In the genomic region with DNA sequence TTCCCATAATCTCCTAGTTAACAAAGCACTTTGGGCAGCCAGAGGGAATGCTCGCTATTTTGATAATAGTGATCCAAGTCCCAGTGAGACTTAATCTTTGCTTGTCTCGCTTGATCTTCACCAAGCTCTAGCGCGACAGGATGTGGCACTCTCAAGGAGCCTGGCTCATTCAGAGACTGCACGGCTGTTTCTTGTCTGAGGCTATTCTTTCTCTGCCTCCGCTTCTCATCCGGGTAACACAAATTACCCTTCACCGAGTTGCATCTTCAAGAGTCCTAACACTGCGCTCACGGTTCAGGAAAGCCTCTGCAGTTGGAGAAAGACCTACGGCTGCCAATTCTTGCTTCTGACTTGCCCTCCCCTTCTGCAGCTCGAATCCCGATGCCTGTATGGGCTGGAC, we compare ENCODE assay signal across 8 mouse cellular contexts. TPM values are rescaled to one million over a fixed set of nuclear protein-coding genes. Genes with fewer than 3 reads are reported as not detected.
A peak's percentile ranks its signal among the peaks of the same experiment; 100 is the strongest.
DNase-seq lines count a peak whose midpoint lies in the region; ATAC-seq and TF ChIP-seq lines count a peak whose summit lies in the region.

No protein-coding gene starts in this region.

- H3K27ac ChIP-seq in kidney, embryonic 16.5 days (ENCODE audit: low read length), result no peak overlapping the region
- H3K27ac ChIP-seq in hindbrain, embryonic 14.5 days, result peak overlapping the region; percentile 71
- H3K27ac ChIP-seq in midbrain, postnatal 0 days (ENCODE audit: low read depth, low read length), result peak overlapping the region; percentile 78

- peaks cover 8% of the 10 kb centered on the region for H3K4me1 ChIP-seq in kidney, embryonic 16.5 days (ENCODE audit: insufficient read depth, low read length)
- peaks cover 12% of the 10 kb centered on the region for H3K4me1 ChIP-seq in hindbrain, embryonic 14.5 days (replicated peaks; ENCODE audit: control insufficient read depth, insufficient read depth, low read length)
- H3K4me1 ChIP-seq in midbrain, postnatal 0 days (ENCODE audit: insufficient read depth, low read length), result peaks cover 12% of the 10 kb centered on the region; the same call in 1 of the 2 replicates

- H3K4me3 ChIP-seq in kidney, embryonic 16.5 days (ENCODE audit: low read length), result peak overlapping the region; percentile 91
- peak overlapping the region; percentile 69 for H3K4me3 ChIP-seq in hindbrain, embryonic 14.5 days (replicated peaks; ENCODE audit: low read length)
- peak overlapping the region; percentile 80 for H3K4me3 ChIP-seq in midbrain, postnatal 0 days (ENCODE audit: low read depth, low read length)

- no peaks in the 10 kb centered on the region for H3K27me3 ChIP-seq in kidney, embryonic 16.5 days (ENCODE audit: insufficient read depth, low read length)
- no peaks in the 10 kb centered on the region for H3K27me3 ChIP-seq in hindbrain, embryonic 14.5 days (ENCODE audit: control insufficient read depth, insufficient read depth, low read length)
- H3K27me3 ChIP-seq in midbrain, postnatal 0 days (ENCODE audit: insufficient read depth, low read length), result 0 out of 2 replicates have a peak, but pooled peaks cover 4% of the 10 kb centered on the region

- no peaks in the 10 kb centered on the region for H3K9me3 ChIP-seq in kidney, embryonic 16.5 days (ENCODE audit: low read length)
- H3K9me3 ChIP-seq in hindbrain, embryonic 14.5 days (ENCODE audit: control insufficient read depth, low read length), result no peaks in the 10 kb centered on the region
- no peaks in the 10 kb centered on the region for H3K9me3 ChIP-seq in midbrain, postnatal 0 days (ENCODE audit: low read length)

- TF ChIP-seq CTCF in midbrain, postnatal 0 days (IDR thresholded peaks at IDR 0.05), result no peak

- no peak for DNase-seq in kidney, adult 18-20 months
- peak; percentile 67 for DNase-seq in T-cell, adult 2 months (ENCODE audit: low spot score)
- DNase-seq in hindbrain, embryonic 14.5 days (ENCODE audit: low spot score), result no peak
- no peak for DNase-seq in midbrain, postnatal 0 days (ENCODE audit: low spot score)
- no peak for DNase-seq in layer of hippocampus, adult 18-20 months (ENCODE audit: low spot score in 2 of 2)
- no peak for DNase-seq in layer of hippocampus, adult 11-12 months (ENCODE audit: low spot score)
- no peak for DNase-seq in urinary bladder, postnatal 10 days (ENCODE audit: low spot score)

- peak overlapping the region; percentile 99 for H3K4me2 ChIP-seq in kidney, embryonic 16.5 days (replicated peaks; ENCODE audit: low read depth, low read length)
- peak overlapping the region; percentile 69 for H3K4me2 ChIP-seq in hindbrain, embryonic 14.5 days (replicated peaks)
- H3K4me2 ChIP-seq in midbrain, postnatal 0 days (ENCODE audit: low read depth, low read length, poor library complexity, severe bottlenecking), result peak overlapping the region; percentile 91

- H3K36me3 ChIP-seq in kidney, embryonic 16.5 days (ENCODE audit: insufficient read depth, low read length), result peaks cover 12% of the 10 kb centered on the region
- 0 out of 2 replicates have a peak, but pooled peaks cover 14% of the 10 kb centered on the region for H3K36me3 ChIP-seq in hindbrain, embryonic 14.5 days (replicated peaks; ENCODE audit: control insufficient read depth, insufficient read depth)
- H3K36me3 ChIP-seq in midbrain, postnatal 0 days (ENCODE audit: insufficient read depth, low read length), result peaks cover 15% of the 10 kb centered on the region

- peak overlapping the region; percentile 87 for H3K9ac ChIP-seq in kidney, embryonic 16.5 days (replicated peaks; ENCODE audit: low read length)
- H3K9ac ChIP-seq in hindbrain, embryonic 14.5 days, result peak overlapping the region; percentile 74
- peak overlapping the region; percentile 78 for H3K9ac ChIP-seq in midbrain, postnatal 0 days (replicated peaks; ENCODE audit: low read length, poor library complexity, severe bottlenecking)

- no peak for ATAC-seq in kidney, embryonic 16.5 days (ENCODE audit: low FRiP score, low TSS enrichment)
- ATAC-seq in hindbrain, embryonic 14.5 days (ENCODE audit: low FRiP score), result no peak
- peak; percentile 6; the same call in 1 of the 2 replicates for ATAC-seq in midbrain, postnatal 0 days (ENCODE audit: low FRiP score)

- WGBS in kidney, embryonic 16.5 days, result 26% methylated on average over 13 of the region's 13 CpGs
- WGBS in hindbrain, embryonic 14.5 days, result 32% methylated on average over 13 of the region's 13 CpGs
- whole genome bisulfite sequencing in midbrain, postnatal 0 days, result 32% methylated on average over 13 of the region's 13 CpGs

RNA-seq across cellular contexts. Expression of a gene that starts 0.6 kb away (rescaled TPM):
- polyA plus RNA-seq in kidney, embryonic 16.5 days (2015; fragmentation: Nextera tagmentation; extraction: Ambion mirVana), result 107 and 130 TPM in 2 replicates
- 132 and 138 TPM in 2 replicates for polyA plus RNA-seq in hindbrain, embryonic 14.5 days (2014; fragmentation: Nextera tagmentation; extraction: Ambion mirVana)
- total RNA-seq in midbrain, postnatal 0 days (2014; rRNA removed), result 56.9 and 72.8 TPM in 2 replicates
- polyA plus RNA-seq in midbrain, postnatal 0 days (2015; fragmentation: Nextera tagmentation; extraction: Ambion mirVana), result 184 and 201 TPM in 2 replicates
- total RNA-seq in layer of hippocampus, adult 18-20 months (2021), result 10 to 100 TPM; 83.8 to 84.6 TPM

RNA-seq across cellular contexts. Expression of a gene that starts 9.4 kb away (rescaled TPM):
- polyA plus RNA-seq in kidney, embryonic 16.5 days (2015; fragmentation: Nextera tagmentation; extraction: Ambion mirVana), result 8.8 and 9.3 TPM in 2 replicates
- 6.1 and 7.4 TPM in 2 replicates for polyA plus RNA-seq in hindbrain, embryonic 14.5 days (2014; fragmentation: Nextera tagmentation; extraction: Ambion mirVana)
- 6.1 and 7.8 TPM in 2 replicates for total RNA-seq in midbrain, postnatal 0 days (2014; rRNA removed)
- polyA plus RNA-seq in midbrain, postnatal 0 days (2015; fragmentation: Nextera tagmentation; extraction: Ambion mirVana), result 6.2 TPM in 2 replicates
- total RNA-seq in layer of hippocampus, adult 18-20 months (2021), result 1 to 10 TPM; 6.4 to 7.8 TPM

RNA-seq across cellular contexts. Expression of a gene that starts 27.0 kb away (rescaled TPM):
- polyA plus RNA-seq in kidney, embryonic 16.5 days (2015; fragmentation: Nextera tagmentation; extraction: Ambion mirVana), result 79.0 and 95.6 TPM in 2 replicates
- 44.3 and 47.9 TPM in 2 replicates for polyA plus RNA-seq in hindbrain, embryonic 14.5 days (2014; fragmentation: Nextera tagmentation; extraction: Ambion mirVana)
- 161 and 186 TPM in 2 replicates for total RNA-seq in midbrain, postnatal 0 days (2014; rRNA removed)
- polyA plus RNA-seq in midbrain, postnatal 0 days (2015; fragmentation: Nextera tagmentation; extraction: Ambion mirVana), result 69.9 and 79.3 TPM in 2 replicates
- total RNA-seq in layer of hippocampus, adult 18-20 months (2021), result 100 to 1,000 TPM; 127 to 155 TPM
